15 mouse cellular contexts compared by ENCODE assay signal in genomic region chr15:31753578-31754281, GRCm38 (mm10).
DNase-seq lines count a peak whose midpoint lies in the region; ATAC-seq and TF ChIP-seq lines count a peak whose summit lies in the region.
"Had no signal": no experiment of that assay in that cellular context is flagged by ENCODE, and none has a peak within 500 bp of the region (broad histone marks: within the 10 kb centered on the region; RNA-seq: fewer than 3 reads in every experiment).

No protein-coding gene starts in this region.

- H3K27me3 ChIP-seq in intestine, embryonic 14.5 days (replicated peaks; ENCODE audit: control insufficient read depth, insufficient read depth, low read length): no peaks in the 10 kb centered on the region
- H3K27me3 ChIP-seq in intestine, postnatal 0 days (replicated peaks; ENCODE audit: control insufficient read depth, insufficient read depth, low read length): no peaks in the 10 kb centered on the region
- no peaks in the 10 kb centered on the region for H3K27me3 ChIP-seq in embryonic facial prominence, embryonic 14.5 days (replicated peaks; ENCODE audit: control insufficient read depth, insufficient read depth, low read length)
- H3K27me3 ChIP-seq in midbrain, embryonic 11.5 days (ENCODE audit: control insufficient read depth, insufficient read depth, low read length): no peaks in the 10 kb centered on the region

- no peak overlapping the region for H3K4me2 ChIP-seq in intestine, embryonic 14.5 days (ENCODE audit: low read length)
- no peak overlapping the region for H3K4me2 ChIP-seq in intestine, postnatal 0 days (replicated peaks; ENCODE audit: low read depth)
- H3K4me2 ChIP-seq in embryonic facial prominence, embryonic 14.5 days (ENCODE audit: low read depth, low read length): no peak overlapping the region
- no peak overlapping the region for H3K4me2 ChIP-seq in midbrain, embryonic 11.5 days
- H3K4me2 ChIP-seq: lung, embryonic 14.5 days had no signal

- no peak for TF ChIP-seq CTCF in intestine, postnatal 0 days (IDR thresholded peaks at IDR 0.05; ENCODE audit: low read depth)

- peak; percentile 36; the same call in 1 of the 2 replicates for ATAC-seq in intestine, embryonic 14.5 days (replicated peaks; ENCODE audit: low FRiP score, low TSS enrichment, low read depth)
- ATAC-seq in intestine, postnatal 0 days: no peak
- peak; percentile 57 for ATAC-seq in embryonic facial prominence, embryonic 14.5 days (ENCODE audit: low read depth)
- ATAC-seq in midbrain, embryonic 11.5 days (ENCODE audit: low FRiP score): peak; percentile 79

- H3K4me3 ChIP-seq in intestine, embryonic 14.5 days (ENCODE audit: low read depth, low read length): no peak overlapping the region
- no peak overlapping the region for H3K4me3 ChIP-seq in intestine, postnatal 0 days (ENCODE audit: low read depth, low read length)
- no peak overlapping the region for H3K4me3 ChIP-seq in embryonic facial prominence, embryonic 14.5 days (ENCODE audit: low read depth, low read length)
- H3K4me3 ChIP-seq in midbrain, embryonic 11.5 days (ENCODE audit: low read depth, low read length): no peak overlapping the region
- H3K4me3 ChIP-seq: left cerebral cortex, adult 2 months had no signal

- H3K9me3 ChIP-seq in intestine, embryonic 14.5 days (ENCODE audit: control insufficient read depth, low read length): no peaks in the 10 kb centered on the region
- H3K9me3 ChIP-seq in intestine, postnatal 0 days (ENCODE audit: control insufficient read depth): no peaks in the 10 kb centered on the region
- H3K9me3 ChIP-seq in embryonic facial prominence, embryonic 14.5 days (ENCODE audit: control insufficient read depth, low read length): no peaks in the 10 kb centered on the region
- H3K9me3 ChIP-seq in midbrain, embryonic 11.5 days (ENCODE audit: control insufficient read depth, low read length): no peaks in the 10 kb centered on the region

- no peaks in the 10 kb centered on the region for H3K36me3 ChIP-seq in intestine, embryonic 14.5 days (ENCODE audit: control insufficient read depth, insufficient read depth, low read length)
- no peaks in the 10 kb centered on the region for H3K36me3 ChIP-seq in intestine, postnatal 0 days (ENCODE audit: control insufficient read depth, insufficient read depth)
- H3K36me3 ChIP-seq in embryonic facial prominence, embryonic 14.5 days (ENCODE audit: control insufficient read depth, insufficient read depth, low read length): no peaks in the 10 kb centered on the region
- no peaks in the 10 kb centered on the region for H3K36me3 ChIP-seq in midbrain, embryonic 11.5 days (ENCODE audit: control insufficient read depth, insufficient read depth, low read length)

- 26% methylated on average over 14 of the region's 14 CpGs for WGBS in intestine, embryonic 14.5 days
- WGBS in intestine, postnatal 0 days: 40% methylated on average over 14 of the region's 14 CpGs
- 26% methylated on average over 14 of the region's 14 CpGs for WGBS in embryonic facial prominence, embryonic 14.5 days
- WGBS in midbrain, embryonic 11.5 days: 11% methylated on average over 14 of the region's 14 CpGs

- no peak overlapping the region for H3K9ac ChIP-seq in intestine, embryonic 14.5 days (ENCODE audit: low read length)
- no peak overlapping the region for H3K9ac ChIP-seq in intestine, postnatal 0 days (ENCODE audit: low read depth, low read length)
- no peak overlapping the region for H3K9ac ChIP-seq in embryonic facial prominence, embryonic 14.5 days (ENCODE audit: low read depth, low read length)
- no peak overlapping the region for H3K9ac ChIP-seq in midbrain, embryonic 11.5 days (ENCODE audit: low read length)
- H3K9ac ChIP-seq: lung, embryonic 14.5 days had no signal

- H3K27ac ChIP-seq in intestine, embryonic 14.5 days (ENCODE audit: low read depth): no peak overlapping the region
- H3K27ac ChIP-seq in intestine, postnatal 0 days (ENCODE audit: low read depth, low read length): no peak overlapping the region
- no peak overlapping the region for H3K27ac ChIP-seq in embryonic facial prominence, embryonic 14.5 days (replicated peaks; ENCODE audit: low read depth, low read length)
- H3K27ac ChIP-seq in midbrain, embryonic 11.5 days (ENCODE audit: low read depth, low read length): no peak overlapping the region; the same call in 1 of the 2 replicates
- H3K27ac ChIP-seq: left cerebral cortex, adult 2 months; stomach, postnatal 0 days had no signal

- peaks cover 4% of the 10 kb centered on the region; the same call in 1 of the 2 replicates for H3K4me1 ChIP-seq in intestine, embryonic 14.5 days (replicated peaks; ENCODE audit: control insufficient read depth, insufficient read depth, low read length)
- no peaks in the 10 kb centered on the region for H3K4me1 ChIP-seq in intestine, postnatal 0 days (replicated peaks; ENCODE audit: control insufficient read depth, insufficient read depth, low read length)
- no peaks in the 10 kb centered on the region for H3K4me1 ChIP-seq in embryonic facial prominence, embryonic 14.5 days (ENCODE audit: control insufficient read depth, insufficient read depth, low read length)
- peaks cover 6% of the 10 kb centered on the region for H3K4me1 ChIP-seq in midbrain, embryonic 11.5 days (ENCODE audit: control insufficient read depth, insufficient read depth, low read length)

- peak; percentile 54 for DNase-seq in intestine, embryonic 14.5 days (ENCODE audit: low spot score)
- peak; percentile 16 to 18 for DNase-seq in cerebellum, adult 18-20 months
- DNase-seq in embryonic facial prominence, embryonic 14.5 days (ENCODE audit: low spot score): peak; percentile 69
- DNase-seq in midbrain, embryonic 11.5 days (ENCODE audit: low spot score, missing footprints): peak; percentile 87
- no peak for DNase-seq in thymus, postnatal 14 days
- DNase-seq in spleen, adult 12 weeks (ENCODE audit: low spot score): no peak
- no peak for DNase-seq in yolk sac, embryonic 10.5 days (ENCODE audit: low spot score)
- DNase-seq: adrenal gland, postnatal 25 days; B cell, adult 2 months; gastrocnemius, postnatal 14 days; heart, postnatal 10 days; lung, embryonic 14.5 days had no signal

Comparison
In these comparisons a context has a peak if more than half of its experiments do, and no peak if none do; other contexts are left out.
1. DNase-seq: peak in intestine, embryonic 14.5 days (single experiment), cerebellum, adult 18-20 months (2 of 2), embryonic facial prominence, embryonic 14.5 days (single experiment) and midbrain, embryonic 11.5 days (single experiment); none in thymus, postnatal 14 days (single experiment), spleen, adult 12 weeks (single experiment) and yolk sac, embryonic 10.5 days (single experiment).